8 mouse cellular contexts compared by ENCODE assay signal in genomic region chr9:57521056-57521911, GRCm38 (mm10). TPM values are rescaled to one million over a fixed set of nuclear protein-coding genes. Genes with fewer than 3 reads are reported as not detected.
A peak's percentile ranks its signal among the peaks of the same experiment; 100 is the strongest.
DNase-seq lines count a peak whose midpoint lies in the region; ATAC-seq lines count a peak whose summit lies in the region.

Gene Cox5a, plus strand, starts transcription at chr9:57521274.

- no peaks in the 10 kb centered on the region for H3K4me1 ChIP-seq in hindbrain, embryonic 11.5 days (replicated peaks; ENCODE audit: control insufficient read depth, insufficient read depth, low read length)

- peak within 1 kb of the TSS; percentile 97 for H3K9ac ChIP-seq in hindbrain, embryonic 11.5 days (ENCODE audit: low read depth, low read length)

- peak within 1 kb of the TSS; percentile 88 for H3K27ac ChIP-seq in hindbrain, embryonic 11.5 days (ENCODE audit: low read depth, low read length)

- H3K36me3 ChIP-seq in hindbrain, embryonic 11.5 days (ENCODE audit: control insufficient read depth, insufficient read depth, low read length) = no peaks in the 10 kb centered on the region

- WGBS in hindbrain, embryonic 11.5 days = under 1% methylated on average over 88 of the region's 95 CpGs

- DNase-seq in Muller cell, postnatal 12 days (ENCODE audit: inconsistent ontology term) = peak; percentile 97
- DNase-seq in cerebellum, adult 9-11 months = peak; percentile 96
- peak; percentile 87 to 95 for DNase-seq in frontal cortex, adult 2 months (ENCODE audit: extremely low spot score in 1 of 2, low spot score in 1 of 2)
- DNase-seq in hindbrain, embryonic 11.5 days (ENCODE audit: low spot score) = peak; percentile 93
- peak; percentile 92 to 94 for DNase-seq in layer of hippocampus, postnatal 14 days (ENCODE audit: low spot score in 2 of 2)
- DNase-seq in lung, postnatal 14 days = peak; percentile 95
- DNase-seq in retina, adult 2 months (ENCODE audit: low read depth, low spot score) = peak; percentile 83
- DNase-seq in thymus, postnatal 36 days = peak; percentile 88 to 92

- peak; percentile 95 for ATAC-seq in hindbrain, embryonic 11.5 days (ENCODE audit: low FRiP score)

- no peaks in the 10 kb centered on the region for H3K9me3 ChIP-seq in hindbrain, embryonic 11.5 days (ENCODE audit: control insufficient read depth, low read length)

- H3K4me2 ChIP-seq in hindbrain, embryonic 11.5 days (replicated peaks; ENCODE audit: low read depth, low read length) = peak within 1 kb of the TSS; percentile 78

- peak within 1 kb of the TSS; percentile 96 for H3K4me3 ChIP-seq in hindbrain, embryonic 11.5 days (ENCODE audit: low read depth, low read length)

- no peaks in the 10 kb centered on the region for H3K27me3 ChIP-seq in hindbrain, embryonic 11.5 days (ENCODE audit: control insufficient read depth, insufficient read depth, low read length)

RNA-seq across cellular contexts. Expression of gene Cox5a, which starts in this region (rescaled TPM):
- 416 and 459 TPM in 2 replicates for polyA plus RNA-seq in frontal cortex, adult 2 months (2012; rRNA removed)
- polyA plus RNA-seq in hindbrain, embryonic 11.5 days (2014; fragmentation: Nextera tagmentation; extraction: Ambion mirVana) = 702 and 724 TPM in 2 replicates
- total RNA-seq in layer of hippocampus, postnatal 14 days (2021) = 100 to 1,000 TPM; 465 to 477 TPM

Comparison
In these comparisons a context has a peak if more than half of its experiments do, and no peak if none do; other contexts are left out.
1. Peak in every context shown above with its lines: DNase-seq, ATAC-seq, H3K4me3 ChIP-seq and H3K27ac ChIP-seq.